Mouse (Mus musculus) embryonic facial prominence, embryonic 12.5 days (tissue): Measurements from ENCODE around the gene Alox5ap. TPM values are rescaled to one million over a fixed set of nuclear protein-coding genes. Genes with fewer than 3 reads are reported as not detected.

Source experiments
- ATAC-seq: fragments of 200-750 bp; cut with Nextera tagmentation; 2 replicates; pipeline ENCODE4 v1.8.0; 2017; ENCODE audit not compliant: insufficient number of reproducible peaks, insufficient read depth, low FRiP score, low TSS enrichment
- H3K27ac ChIP-seq: fragments of 300-500 bp; sonication (generic); 2 replicates; pipeline ENCODE4 v1.5.1; 2016; ENCODE audit warnings: mild to moderate bottlenecking
- H3K27me3 ChIP-seq: fragments of 300-500 bp; sonication (generic); 2 replicates; pipeline ENCODE4 v1.6.1; 2016; ENCODE audit warnings: mild to moderate bottlenecking, moderate library complexity
- H3K36me3 ChIP-seq: fragments of 300-500 bp; sonication (generic); 2 replicates; pipeline ENCODE4 v1.6.1; 2016; ENCODE audit warnings: mild to moderate bottlenecking
- H3K4me1 ChIP-seq: fragments of 300-500 bp; sonication (generic); 2 replicates; pipeline ENCODE4 v1.6.1; 2016
- H3K4me2 ChIP-seq: fragments of 300-500 bp; sonication (generic); replicated peaks from 2 replicates; pipeline ENCODE4 v1.6.1; 2016; ENCODE audit warnings: mild to moderate bottlenecking, moderate library complexity
- H3K4me3 ChIP-seq: fragments of 300-500 bp; sonication (generic); 2 replicates; pipeline ENCODE4 v1.5.1; 2016; ENCODE audit warnings: mild to moderate bottlenecking
- H3K9ac ChIP-seq: fragments of 300-500 bp; sonication (generic); 2 replicates; pipeline ENCODE4 v1.6.1; 2016; ENCODE audit warnings: mild to moderate bottlenecking, moderate library complexity
- H3K9me3 ChIP-seq: fragments of 300-500 bp; sonication (generic); 2 replicates; pipeline ENCODE4 v1.6.1; 2016; ENCODE audit warnings: mild to moderate bottlenecking, moderate library complexity
- WGBS: fragments of 180-500 bp; shearing (Covaris S2); methylation state at CpG from one replicate; pipeline ENCODE4 v1.1.7; 2016; 5-methylcytosine and 5-hydroxymethylcytosine counted together
- polyA plus RNA-seq: library from polyadenylated mRNA; unstranded; fragments of >200 nt; fragmentation: Nextera tagmentation; extraction: Ambion mirVana; gene quantifications from 2 replicates; pipeline ENCODE4 v1.2.1, GENCODE M21; 2016

Alox5ap gene
- polyA plus RNA-seq, 1 experiment from 2014 or later, result 8.5 TPM

DNA sequence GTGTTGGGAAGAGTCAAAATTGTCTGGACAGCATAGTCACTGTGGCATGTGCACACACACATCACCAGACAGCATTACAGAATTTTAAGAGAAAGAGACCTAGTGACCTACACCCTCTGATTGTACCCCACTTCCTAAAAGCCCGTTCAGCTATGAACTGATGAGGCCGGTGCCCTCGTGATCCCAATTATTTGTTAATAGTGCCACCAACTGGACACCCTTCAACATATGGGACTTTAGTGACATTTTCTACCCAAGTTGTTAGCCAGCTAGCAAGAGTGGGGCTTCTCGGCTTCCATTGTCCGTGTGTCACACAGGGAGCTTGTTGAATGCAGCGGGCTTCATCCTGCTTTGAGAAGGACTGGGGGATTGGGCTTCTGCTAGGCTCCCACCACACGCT lies 21.5 kb downstream of the Alox5ap start:
- peaks cover 3% of the 10 kb centered on the region; the same call in 1 of the 2 replicates for H3K9me3 ChIP-seq
- 56% methylated on average over 7 of the region's 7 CpGs for WGBS

DNA sequence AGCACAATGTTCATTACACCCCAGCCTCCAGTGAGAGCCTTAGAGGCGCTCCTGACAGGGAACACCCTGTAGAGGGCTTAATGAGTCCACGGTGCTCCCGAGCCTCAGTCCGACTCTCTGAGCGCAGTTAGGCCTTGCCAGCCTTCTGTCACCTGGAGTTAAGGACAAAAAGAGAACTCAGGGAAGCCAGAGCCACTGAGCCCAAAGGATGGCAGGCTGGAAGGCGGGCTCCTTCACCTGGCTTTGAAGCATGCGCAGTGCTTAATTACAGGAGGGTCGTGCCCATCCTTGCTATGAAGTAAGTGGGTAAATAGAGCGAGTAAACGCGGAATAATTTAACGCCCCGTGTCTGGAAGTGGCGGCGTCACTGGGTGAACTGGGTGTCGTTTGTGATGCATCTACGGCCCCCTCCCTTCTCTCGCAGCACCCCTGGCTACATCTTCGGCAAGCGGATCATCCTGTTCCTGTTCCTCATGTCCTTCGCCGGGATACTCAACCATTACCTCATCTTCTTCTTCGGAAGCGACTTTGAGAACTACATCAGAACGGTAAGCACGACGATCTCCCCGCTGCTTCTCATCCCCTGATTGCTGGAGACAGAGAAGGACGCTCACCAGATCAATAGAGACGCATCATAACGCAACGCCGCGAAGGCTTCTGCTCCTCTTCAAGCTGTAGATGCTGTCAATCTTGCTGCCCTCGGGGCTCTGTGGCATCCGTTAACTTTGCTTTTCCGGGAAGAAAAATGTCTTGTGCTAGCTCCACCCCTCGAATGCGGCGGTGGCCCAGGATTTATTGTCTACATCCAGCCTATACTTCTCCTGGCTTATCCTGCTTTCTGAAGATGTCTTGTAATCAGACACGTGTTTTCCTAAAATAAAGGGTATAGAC lies 22.8 kb downstream of the Alox5ap start:
- Histone ChIP-seq H3K9me3 (peaks cover 3% of the 10 kb centered on the region; the same call in 1 of the 2 replicates), H3K27me3 (no peaks in the 10 kb centered on the region), H3K4me1 (peaks cover 5% of the 10 kb centered on the region), H3K4me2 (peak overlapping the region; percentile 52), H3K27ac (no peak overlapping the region), H3K9ac (peak overlapping the region; percentile 29; the same call in 1 of the 2 replicates), H3K4me3 (peak overlapping the region; percentile 31), H3K36me3 (no peaks in the 10 kb centered on the region)
- 25% methylated on average over 41 of the region's 41 CpGs for WGBS
- no peak for ATAC-seq

More for the DNA sequence above, 21.5 kb downstream of the Alox5ap start:
- H3K27me3 ChIP-seq, result no peaks in the 10 kb centered on the region
- peaks cover 5% of the 10 kb centered on the region for H3K4me1 ChIP-seq
- no peak for ATAC-seq
- H3K36me3 ChIP-seq, result no peaks in the 10 kb centered on the region
- no peak overlapping the region for H3K4me2 ChIP-seq
- no peak overlapping the region for H3K27ac ChIP-seq
- H3K4me3 ChIP-seq, result no peak overlapping the region
- H3K9ac ChIP-seq, result no peak overlapping the region

DNA sequence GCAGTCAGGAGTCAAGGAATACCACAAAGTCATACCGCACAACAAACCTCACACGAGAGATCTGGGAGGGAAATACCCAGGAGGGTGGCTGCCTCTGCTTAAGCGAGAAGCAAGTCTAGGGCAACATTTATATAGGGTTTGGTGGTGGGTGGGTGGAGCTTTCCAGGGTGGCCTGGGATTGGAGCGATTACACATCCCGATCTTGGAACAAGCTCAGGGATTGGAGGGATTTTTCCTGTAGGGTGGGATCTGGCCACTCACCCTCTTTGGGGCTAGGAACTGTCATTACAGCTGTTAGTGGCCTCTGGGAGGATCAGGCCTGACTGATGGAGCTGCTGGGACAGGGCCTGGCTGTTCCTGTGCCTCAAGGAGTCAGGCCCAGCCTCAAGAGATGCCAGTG lies 26.7 kb downstream of the Alox5ap start:
- Histone ChIP-seq H3K9ac (no peak overlapping the region), H3K27ac (no peak overlapping the region), H3K27me3 (no peaks in the 10 kb centered on the region), H3K4me3 (no peak overlapping the region), H3K9me3 (no peaks in the 10 kb centered on the region), H3K36me3 (no peaks in the 10 kb centered on the region), H3K4me2 (no peak overlapping the region), H3K4me1 (peaks cover 2% of the 10 kb centered on the region)
- WGBS, result 81% methylated on average over 5 of the region's 5 CpGs
- ATAC-seq, result no peak

DNA sequence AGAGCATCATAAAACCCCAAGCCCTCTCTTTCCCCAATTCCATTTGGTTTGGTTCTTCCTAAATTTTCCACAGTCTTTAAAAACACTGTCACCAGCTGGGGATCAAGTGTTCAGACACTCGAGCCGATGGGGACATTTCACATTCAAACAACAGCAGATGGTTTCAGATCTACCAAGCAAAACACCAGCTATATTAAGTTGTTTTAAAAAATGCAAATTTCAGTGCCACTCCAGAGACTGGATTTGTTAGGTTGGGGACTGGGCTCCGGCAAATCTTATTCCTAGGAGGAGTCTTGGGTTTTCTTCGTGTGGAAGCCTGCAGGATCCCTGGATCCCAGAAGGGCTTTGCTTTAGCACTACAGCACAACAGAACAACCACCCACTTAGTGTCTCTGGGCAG lies 28.5 kb downstream of the Alox5ap start:
- ATAC-seq, result no peak
- H3K4me2 ChIP-seq, result no peak overlapping the region
- H3K9me3 ChIP-seq, result no peaks in the 10 kb centered on the region
- no peaks in the 10 kb centered on the region for H3K4me1 ChIP-seq
- no peak overlapping the region for H3K4me3 ChIP-seq
- no peaks in the 10 kb centered on the region for H3K36me3 ChIP-seq
- H3K9ac ChIP-seq, result no peak overlapping the region
- H3K27ac ChIP-seq, result no peak overlapping the region
- no peaks in the 10 kb centered on the region for H3K27me3 ChIP-seq
- WGBS, result 58% methylated on average over 4 of the region's 4 CpGs

DNA sequence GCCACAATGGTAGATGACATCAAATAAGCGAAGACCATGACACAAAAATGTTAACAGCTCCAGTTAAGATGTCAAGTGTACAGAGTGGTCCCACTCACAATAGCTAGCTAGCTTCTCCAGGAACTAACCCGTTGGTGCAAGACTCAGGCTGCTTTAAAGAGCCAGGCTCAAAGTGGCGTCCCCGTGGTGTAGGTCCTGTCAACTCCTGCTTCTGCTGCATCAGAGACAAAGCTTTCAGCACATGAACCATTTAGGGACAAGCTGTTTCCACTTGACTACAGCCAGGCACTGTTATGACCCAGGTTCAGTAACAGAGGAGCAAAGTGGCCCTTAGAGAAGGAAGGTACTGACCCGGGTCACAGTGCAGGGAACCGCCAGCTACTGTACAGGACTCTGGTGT lies 32.2 kb downstream of the Alox5ap start:
- no peaks in the 10 kb centered on the region for H3K4me1 ChIP-seq
- H3K9me3 ChIP-seq, result no peaks in the 10 kb centered on the region
- ATAC-seq, result no peak
- no peak overlapping the region for H3K4me2 ChIP-seq
- H3K4me3 ChIP-seq, result no peak overlapping the region
- 93% methylated on average over 6 of the region's 6 CpGs for WGBS
- H3K27ac ChIP-seq, result no peak overlapping the region
- H3K9ac ChIP-seq, result no peak overlapping the region
- H3K27me3 ChIP-seq, result no peaks in the 10 kb centered on the region
- no peaks in the 10 kb centered on the region for H3K36me3 ChIP-seq

DNA sequence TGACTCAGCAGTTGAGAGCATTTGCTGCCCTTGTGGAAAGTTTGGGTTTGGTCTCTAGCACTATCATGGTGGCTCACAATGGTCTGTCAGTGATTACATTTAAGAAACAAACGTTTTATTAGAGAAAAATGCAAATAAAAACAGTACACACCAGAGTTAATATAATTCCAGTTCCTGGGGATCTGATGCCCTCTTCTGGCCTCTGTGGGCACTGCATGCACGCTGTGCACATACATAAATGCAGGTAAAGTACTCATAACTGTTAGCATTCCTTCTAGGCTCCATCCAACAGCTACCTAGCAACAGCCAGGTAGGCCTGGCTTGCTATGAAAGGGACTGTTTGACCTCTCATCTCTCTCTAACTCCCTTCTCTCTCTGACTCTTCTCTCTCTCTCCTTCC lies 32.9 kb downstream of the Alox5ap start:
- no peak overlapping the region for H3K4me3 ChIP-seq
- no peaks in the 10 kb centered on the region for H3K36me3 ChIP-seq
- H3K4me1 ChIP-seq, result no peaks in the 10 kb centered on the region
- 61% methylated on average over 2 of the region's 2 CpGs for WGBS
- no peak overlapping the region for H3K9ac ChIP-seq
- no peaks in the 10 kb centered on the region for H3K27me3 ChIP-seq
- ATAC-seq, result no peak
- no peaks in the 10 kb centered on the region for H3K9me3 ChIP-seq
- no peak overlapping the region for H3K27ac ChIP-seq
- no peak overlapping the region for H3K4me2 ChIP-seq

DNA sequence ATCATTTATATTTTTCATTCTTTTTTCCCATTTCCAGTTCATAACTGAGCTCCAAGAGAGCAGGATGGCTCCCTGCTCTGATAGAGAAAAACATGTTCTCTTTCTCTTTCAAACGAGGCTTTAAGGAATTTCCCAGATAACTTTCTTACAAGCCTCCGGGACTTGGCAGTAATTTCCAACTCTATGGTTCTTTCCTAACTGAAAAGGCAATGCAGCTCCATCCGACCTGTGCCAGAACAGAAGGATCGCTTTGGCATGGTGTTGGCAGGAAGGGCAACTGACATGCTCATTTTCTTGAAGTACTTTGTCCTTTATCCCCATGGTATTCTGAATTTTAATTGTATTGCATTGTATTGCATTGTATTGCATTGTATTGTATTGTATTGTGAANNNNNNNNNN lies 33.7 kb downstream of the Alox5ap start:
- no peak overlapping the region for H3K4me2 ChIP-seq
- ATAC-seq, result no peak
- no peaks in the 10 kb centered on the region for H3K27me3 ChIP-seq
- WGBS, result 68% methylated on average over 4 of the region's 4 CpGs
- H3K4me3 ChIP-seq, result no peak overlapping the region
- H3K36me3 ChIP-seq, result no peaks in the 10 kb centered on the region
- no peaks in the 10 kb centered on the region for H3K4me1 ChIP-seq
- H3K27ac ChIP-seq, result no peak overlapping the region
- no peaks in the 10 kb centered on the region for H3K9me3 ChIP-seq
- H3K9ac ChIP-seq, result no peak overlapping the region

DNA sequence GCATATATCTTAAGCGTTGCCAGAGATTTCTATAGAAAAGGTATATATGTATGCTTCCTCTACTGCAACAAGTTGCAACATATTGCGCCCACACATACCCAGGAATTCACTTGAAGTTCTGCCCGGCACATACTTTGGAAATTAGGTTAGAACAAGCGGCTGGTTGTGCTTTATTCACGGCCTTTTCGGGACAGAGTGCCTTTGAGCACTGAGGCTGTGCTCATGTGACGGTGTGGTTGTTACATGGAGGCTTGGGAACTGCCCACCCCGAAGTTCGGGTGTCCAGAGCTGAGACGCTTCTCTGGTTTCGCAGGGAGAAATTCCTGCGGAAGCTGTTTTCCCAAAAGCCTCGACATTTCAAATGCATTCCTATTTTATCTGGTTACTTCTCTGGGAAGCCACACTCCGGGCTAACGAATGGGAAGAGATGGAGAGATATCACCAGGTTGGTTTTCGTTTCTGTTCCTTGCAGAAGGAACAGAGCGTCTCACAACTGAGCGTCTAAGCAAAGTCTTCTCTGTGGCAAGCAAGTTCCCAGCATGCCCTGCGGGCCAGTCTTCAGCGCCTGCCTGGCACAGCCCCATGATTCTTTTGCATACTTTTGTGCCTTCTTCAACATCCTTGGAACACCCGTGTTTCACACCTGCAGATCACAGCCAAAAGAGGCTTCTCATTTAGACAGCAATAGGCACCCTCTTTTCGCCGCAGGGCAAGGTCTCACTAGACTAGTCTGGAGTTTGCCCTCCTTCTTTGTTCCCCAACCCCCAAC lies 48.5 kb downstream of the Alox5ap start:
- no peaks in the 10 kb centered on the region for H3K27me3 ChIP-seq
- H3K27ac ChIP-seq, result peak overlapping the region; percentile 76
- peak overlapping the region; percentile 20; the same call in 1 of the 2 replicates for H3K4me2 ChIP-seq
- no peak overlapping the region for H3K9ac ChIP-seq
- H3K36me3 ChIP-seq, result no peaks in the 10 kb centered on the region
- H3K9me3 ChIP-seq, result 0 out of 2 replicates have a peak, but pooled peaks cover 3% of the 10 kb centered on the region
- H3K4me3 ChIP-seq, result no peak overlapping the region
- 0 out of 2 replicates have a peak, but pooled peaks have one; percentile 77 for ATAC-seq
- 33% methylated on average over 23 of the region's 23 CpGs for WGBS
- H3K4me1 ChIP-seq, result peaks cover 13% of the 10 kb centered on the region

DNA sequence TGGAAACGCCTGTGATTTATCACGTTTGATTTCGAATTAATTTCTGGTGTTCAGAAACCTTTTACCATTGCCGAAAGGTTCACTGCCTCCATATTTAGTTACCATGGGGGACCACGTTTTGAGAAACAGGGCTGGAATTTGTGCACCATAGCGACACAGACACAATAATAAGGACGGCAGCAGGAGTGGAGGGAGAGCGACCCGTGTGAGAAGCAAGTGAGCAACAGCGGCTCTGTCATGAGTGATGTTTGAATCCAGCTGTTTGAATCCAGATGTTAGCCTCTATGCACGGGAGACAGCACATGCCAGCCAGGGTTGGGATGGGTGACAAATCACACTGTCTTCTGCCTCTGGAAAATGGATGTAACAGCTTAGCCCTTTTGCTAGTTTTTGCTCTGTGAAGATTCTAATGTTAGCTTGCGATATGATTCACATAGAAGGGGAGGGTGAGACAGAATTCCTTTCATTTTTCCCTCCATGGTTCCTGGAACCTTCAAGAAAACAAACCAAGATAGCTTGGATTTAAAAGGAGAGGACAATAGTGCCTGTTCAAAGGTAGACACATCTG lies 50.0 kb downstream of the Alox5ap start:
- Histone ChIP-seq H3K9ac (no peak overlapping the region), H3K36me3 (no peaks in the 10 kb centered on the region), H3K4me1 (peaks cover 20% of the 10 kb centered on the region), H3K27ac (no peak overlapping the region), H3K4me2 (no peak overlapping the region), H3K27me3 (no peaks in the 10 kb centered on the region), H3K4me3 (no peak overlapping the region), H3K9me3 (0 out of 2 replicates have a peak, but pooled peaks cover 3% of the 10 kb centered on the region)
- 81% methylated on average over 12 of the region's 12 CpGs for WGBS
- ATAC-seq, result no peak

DNA sequence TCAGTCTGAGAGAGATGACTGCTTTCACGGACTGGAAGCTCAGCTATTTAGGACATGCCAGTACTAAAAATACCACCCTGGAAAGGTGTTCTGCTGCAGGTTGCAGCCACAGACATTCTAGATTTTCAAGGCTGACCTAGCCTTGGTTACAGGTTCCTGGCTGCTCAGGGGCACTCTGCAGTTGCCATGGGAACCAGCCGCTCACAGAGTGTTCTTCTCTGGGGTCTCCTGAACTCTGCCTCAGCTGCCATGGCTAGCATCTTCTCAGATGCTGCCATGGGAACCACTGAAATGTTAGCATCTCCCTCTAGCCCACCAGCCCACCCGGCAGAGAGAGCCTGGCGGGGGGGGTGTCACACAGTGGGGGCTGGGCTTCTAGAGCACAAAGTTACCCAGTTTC lies 52.4 kb downstream of the Alox5ap start:
- H3K4me3 ChIP-seq, result no peak overlapping the region
- H3K36me3 ChIP-seq, result no peaks in the 10 kb centered on the region
- ATAC-seq, result no peak
- H3K9ac ChIP-seq, result no peak overlapping the region
- 0 out of 2 replicates have a peak, but pooled peaks cover 3% of the 10 kb centered on the region for H3K9me3 ChIP-seq
- peak overlapping the region; percentile 54; the same call in 1 of the 2 replicates for H3K27ac ChIP-seq
- 22% methylated on average over 4 of the region's 4 CpGs for WGBS
- H3K27me3 ChIP-seq, result no peaks in the 10 kb centered on the region
- no peak overlapping the region for H3K4me2 ChIP-seq
- H3K4me1 ChIP-seq, result peaks cover 40% of the 10 kb centered on the region

DNA sequence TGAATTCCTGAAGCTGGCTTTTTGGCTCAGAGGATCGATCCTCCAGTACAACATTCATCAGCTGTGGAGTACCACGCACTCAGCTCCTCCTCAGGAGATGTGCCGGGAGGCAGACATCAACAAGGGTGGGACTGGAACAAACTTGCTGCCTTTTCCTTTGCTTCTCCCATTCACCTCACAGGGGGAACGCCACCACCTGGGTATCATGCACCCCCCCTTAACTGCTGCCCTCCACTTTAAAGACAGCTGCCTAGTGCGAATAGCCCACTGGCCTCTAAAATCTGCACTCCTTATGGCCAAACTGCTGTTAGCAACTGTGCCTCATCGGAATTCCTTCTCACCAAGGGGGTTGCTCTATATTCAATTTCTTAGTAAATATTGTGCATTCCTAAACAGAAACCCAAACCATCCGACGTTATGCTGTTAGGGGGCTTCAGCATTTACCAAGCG lies 55.3 kb downstream of the Alox5ap start:
- Histone ChIP-seq H3K4me2 (peak overlapping the region; percentile 36), H3K36me3 (no peaks in the 10 kb centered on the region), H3K27me3 (no peaks in the 10 kb centered on the region), H3K9ac (no peak overlapping the region; the same call in 1 of the 2 replicates), H3K4me3 (no peak overlapping the region), H3K4me1 (peaks cover 56% of the 10 kb centered on the region), H3K9me3 (0 out of 2 replicates have a peak, but pooled peaks cover 3% of the 10 kb centered on the region), H3K27ac (peak overlapping the region; percentile 98)
- peak; percentile 6 for ATAC-seq
- WGBS, result 10% methylated on average over 9 of the region's 9 CpGs
